Mouse (Mus musculus) spleen, adult 12 weeks (tissue): ENCODE results near the gene Isl2.

Experiments used
- DNase-seq: peaks from one replicate; pipeline ENCODE4 v3.0.0; 2022; ENCODE audit warnings: low spot score

Gene Isl2

GRCm38 (mm10) chr9:55546176-55547010 lies 7.9 kb downstream of the Isl2 start:
- no peak for DNase-seq

DNA sequence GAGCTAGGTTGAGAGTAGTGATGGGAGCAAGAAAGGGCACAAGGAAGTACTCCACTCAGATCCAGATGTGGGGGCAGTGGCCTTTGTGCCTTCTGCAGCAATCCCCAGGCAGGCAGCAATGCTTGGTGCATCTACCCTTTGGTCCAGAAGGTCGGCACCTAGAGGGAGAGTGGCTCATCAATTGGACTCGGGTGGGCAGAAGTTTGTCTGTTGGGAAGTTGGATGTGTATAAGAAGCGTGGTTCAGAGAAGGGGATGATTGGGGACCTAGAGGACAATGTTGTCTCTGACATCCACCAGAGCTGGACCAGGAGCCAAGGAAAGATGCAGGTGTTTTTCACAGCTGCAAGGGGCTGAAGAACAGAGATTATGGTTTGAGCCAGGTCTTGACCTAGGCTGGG lies 10.4 kb downstream of the Isl2 start:
- DNase-seq: no peak

DNA sequence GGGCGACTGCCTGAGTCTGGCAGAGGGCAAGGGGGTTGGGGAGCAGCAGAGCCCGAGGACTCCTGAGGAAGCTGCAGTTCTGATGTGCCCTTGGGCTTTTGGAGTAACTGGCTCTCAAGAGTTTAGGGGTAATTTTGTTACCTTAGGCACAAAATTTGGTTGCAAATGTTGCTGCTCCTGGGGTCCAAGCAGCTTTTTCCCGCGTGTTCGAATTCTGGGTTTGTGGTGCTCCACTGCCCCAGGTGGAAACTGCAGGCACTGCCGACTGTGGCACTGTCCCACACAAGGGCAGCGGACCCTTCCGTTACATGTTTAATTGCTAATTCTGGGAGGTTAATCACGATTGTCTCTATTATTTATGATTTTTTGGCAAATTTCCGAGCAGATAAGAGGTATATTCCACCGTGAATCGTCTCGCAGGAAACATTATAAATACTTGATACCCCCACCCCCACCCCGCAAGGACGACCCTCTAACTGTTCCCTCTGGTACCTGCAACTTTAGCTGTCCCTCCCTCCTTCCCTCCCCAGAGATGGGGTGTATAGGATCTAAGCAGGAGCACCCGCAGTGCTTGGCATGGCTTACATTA lies 10.9 kb downstream of the Isl2 start:
- no peak for DNase-seq

- no peak for DNase-seq
Observed at GRCm38 (mm10) chr9:55554986-55555385, 16.5 kb downstream of the Isl2 start.

GRCm38 (mm10) chr9:55560960-55561359 lies 22.5 kb downstream of the Isl2 start:
- DNase-seq: no peak

- DNase-seq: no peak
Observed at GRCm38 (mm10) chr9:55568466-55569159, 30.1 kb downstream of the Isl2 start.

DNA sequence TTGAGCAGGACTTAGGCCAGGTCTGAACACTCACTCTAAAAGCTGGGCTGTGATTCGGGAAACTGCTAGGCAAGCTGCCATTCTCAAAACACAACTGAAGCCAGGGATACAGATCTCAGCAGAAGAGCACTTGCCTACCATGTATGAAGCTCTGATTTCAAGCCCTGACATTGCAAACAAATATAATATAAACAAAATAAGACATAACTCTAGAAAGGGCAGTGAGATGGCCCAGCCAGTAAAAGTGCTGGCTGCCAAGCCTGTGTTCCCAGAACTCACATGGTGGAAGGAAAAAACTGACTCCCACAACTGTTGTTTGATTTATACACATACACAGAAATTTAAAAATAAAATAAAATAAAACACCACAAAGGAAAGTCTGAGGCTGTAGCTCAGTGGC lies 32.6 kb downstream of the Isl2 start:
- no peak for DNase-seq

GRCm38 (mm10) chr9:55576571-55576970 lies 38.1 kb downstream of the Isl2 start:
- no peak for DNase-seq

DNA sequence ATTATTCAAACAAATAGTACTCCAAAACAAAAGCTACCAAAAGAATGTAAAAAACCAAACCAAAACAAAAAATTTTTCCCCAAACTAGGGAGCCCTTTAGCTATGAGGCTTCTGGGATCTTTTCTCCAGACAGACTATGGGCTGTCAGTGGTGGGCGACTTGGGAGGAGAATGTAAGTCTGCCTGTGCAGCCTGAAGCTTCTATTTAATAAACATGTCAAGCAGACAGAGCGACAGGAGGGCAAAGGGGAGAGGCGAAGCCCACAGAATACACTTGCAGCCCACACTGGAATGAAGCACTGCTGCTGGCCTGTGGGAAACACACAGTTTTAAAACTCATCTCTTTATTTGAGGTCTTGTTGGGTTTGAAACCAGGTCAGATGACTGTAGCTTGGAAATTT lies 42.9 kb downstream of the Isl2 start:
- no peak for DNase-seq

- no peak for DNase-seq
Observed at GRCm38 (mm10) chr9:55586141-55586540, 47.7 kb downstream of the Isl2 start.
